Mouse (Mus musculus): ENCODE data around the gene Tpi1.

Tpi1 gene

DNA sequence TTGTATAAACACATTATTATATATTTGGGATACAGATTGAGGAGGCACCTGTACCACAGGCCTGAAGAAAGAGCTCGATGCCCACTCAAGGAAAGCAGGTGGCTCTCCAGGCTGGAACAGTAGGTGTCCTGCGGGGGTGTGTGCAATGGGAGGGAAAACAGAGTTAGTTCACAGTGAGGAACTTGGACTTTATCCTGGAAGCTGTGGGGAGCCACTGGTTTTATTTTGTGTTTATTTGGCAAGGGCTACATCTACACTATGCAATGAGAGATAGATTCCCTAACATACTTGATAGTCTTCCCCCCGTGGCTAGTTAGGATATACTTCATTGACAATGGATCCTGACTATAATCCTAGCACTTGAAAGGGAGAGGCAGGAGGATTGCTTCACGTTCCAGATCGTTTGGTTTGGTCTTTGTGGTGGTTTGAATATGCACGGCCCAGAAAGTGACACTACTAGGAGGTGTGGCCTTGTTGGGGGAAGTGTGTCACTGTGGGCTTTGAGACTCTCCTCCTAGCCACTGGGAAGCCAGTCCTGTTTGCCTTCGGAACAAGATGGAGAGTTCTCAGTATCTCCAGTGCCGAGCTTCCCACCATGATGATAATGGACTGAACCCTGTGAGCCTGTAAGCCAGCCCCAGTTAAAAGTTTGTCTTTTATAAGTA, 27.2 kb downstream of the Tpi1 start:
- CTCF ChIA-PET = interaction anchor here in 1 of 4 experiments (0.7 to 1.1 kb wide), 3 partner anchors 19 to 63 kb away, joined by 3 to 8 read pairs (median 3); no protein-coding TSS in a partner anchor

DNA sequence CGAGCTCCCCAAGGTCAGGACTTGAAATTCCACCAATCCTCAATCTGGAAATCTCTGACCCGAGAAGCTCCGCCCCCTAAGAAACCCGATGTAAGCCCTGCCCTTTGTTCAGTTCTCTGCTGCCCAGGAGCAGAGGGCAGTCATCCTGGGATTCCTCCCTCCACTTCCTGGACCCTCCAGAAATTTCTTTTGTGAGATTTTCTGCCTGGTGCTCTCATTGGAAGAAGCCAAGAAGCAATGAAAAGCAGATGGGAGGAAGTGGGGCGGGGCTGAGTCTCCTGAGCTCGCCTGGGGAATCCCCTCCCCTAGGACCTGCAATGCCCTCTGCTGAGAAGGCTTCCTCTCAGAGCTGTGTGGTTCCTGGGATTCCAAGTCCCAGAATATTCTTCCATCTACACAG, 31.7 kb downstream of the Tpi1 start:
- CTCF ChIA-PET = interaction anchor here (0.6 to 2.6 kb wide), 31 partner anchors 8 to 540 kb away, joined by 3 to 15 read pairs (median 4); partner anchors contain the start of genes Atn1 (in 1 of the 4), C1rl (in 1 of the 4), Cdca3 (in 1 of the 4) and Eno2 (in 1 of the 4)
- POLR2A ChIA-PET = interaction anchor here (0.7 to 9.9 kb wide), 68 partner anchors 9 to 433 kb away, joined by 3 to 59 read pairs (median 5); partner anchors contain the start of genes Grcc10 (in 4 of the 4), Cdca3 (in 2 of the 4), Eno2 (in 2 of the 4) and Gm45234 (in 2 of the 4)

More for the DNA sequence above, 27.2 kb downstream of the Tpi1 start:
- POLR2A ChIA-PET = interaction anchor here in 2 of 4 experiments (0.6 to 9.9 kb wide), 7 partner anchors 16 to 46 kb away, joined by 3 to 59 read pairs (median 7); partner anchors contain the start of genes Grcc10 (in 1 of the 2) and Spsb2 (in 1 of the 2)

DNA sequence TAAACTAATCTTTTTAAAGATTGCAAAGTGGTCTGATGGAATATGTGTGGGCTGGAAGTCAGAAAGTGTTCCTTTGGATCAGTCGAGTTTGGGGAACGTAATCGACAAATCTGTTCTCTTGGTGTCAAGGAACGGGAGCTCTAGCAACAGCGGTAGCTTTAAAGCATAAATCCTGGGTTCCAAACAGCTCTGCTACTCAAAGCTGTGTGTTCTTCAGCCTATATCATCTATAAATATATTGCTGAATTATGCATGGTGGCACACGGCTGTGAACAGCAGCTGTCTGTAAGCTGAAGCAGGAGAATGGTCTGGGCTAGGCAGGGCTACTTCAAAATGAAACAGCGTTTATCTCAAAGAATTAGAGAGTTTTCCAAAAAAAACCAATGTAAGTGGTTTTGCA, 33.2 kb downstream of the Tpi1 start:
- ChIA-PET POLR2A (interaction anchor here (0.6 to 9.9 kb wide), 10 partner anchors 9 to 150 kb away, joined by 3 to 59 read pairs (median 6); partner anchors contain the start of genes Grcc10 (in 2 of the 4), Atn1 (in 1 of the 4), Gm45234 (in 1 of the 4) and Mlf2 (in 1 of the 4)), CTCF (interaction anchor here in 1 of 4 experiments (1.1 to 2.6 kb wide), 3 partner anchors 25 to 491 kb away, joined by 3 to 15 read pairs (median 3); partner anchors contain the start of gene P3h3)

DNA sequence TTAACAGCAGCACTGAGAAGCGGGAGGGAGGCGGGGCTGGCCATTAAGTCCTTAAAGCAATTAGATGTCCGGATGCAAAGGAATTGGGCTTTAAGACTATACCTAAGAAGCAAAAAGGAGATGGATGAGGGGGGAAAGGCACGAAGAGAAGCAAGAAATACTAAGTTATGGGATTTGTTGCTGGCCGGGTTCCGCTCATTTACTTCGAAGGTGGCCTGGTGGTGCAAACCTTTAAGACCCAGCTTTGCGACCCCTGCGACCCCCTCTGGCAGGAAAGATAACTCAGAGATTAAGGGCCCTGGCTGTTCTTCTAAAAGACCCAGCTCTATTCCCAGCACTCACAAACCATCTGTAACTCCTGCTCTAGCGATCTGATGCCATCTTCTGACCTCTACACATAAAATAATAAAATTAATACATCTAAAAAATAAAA, 34.1 kb downstream of the Tpi1 start:
- CTCF ChIA-PET = interaction anchor here in 1 of 4 experiments (1.1 kb wide), 1 partner anchor 17 kb away, joined by 3 read pairs; no protein-coding TSS in a partner anchor
- POLR2A ChIA-PET = interaction anchor here in 2 of 4 experiments (0.6 to 9.9 kb wide), 15 partner anchors 10 to 309 kb away, joined by 3 to 59 read pairs (median 4); partner anchors contain the start of genes Grcc10 (in 2 of the 2), Atn1 (in 1 of the 2), Cdca3 (in 1 of the 2) and Eno2 (in 1 of the 2)

DNA sequence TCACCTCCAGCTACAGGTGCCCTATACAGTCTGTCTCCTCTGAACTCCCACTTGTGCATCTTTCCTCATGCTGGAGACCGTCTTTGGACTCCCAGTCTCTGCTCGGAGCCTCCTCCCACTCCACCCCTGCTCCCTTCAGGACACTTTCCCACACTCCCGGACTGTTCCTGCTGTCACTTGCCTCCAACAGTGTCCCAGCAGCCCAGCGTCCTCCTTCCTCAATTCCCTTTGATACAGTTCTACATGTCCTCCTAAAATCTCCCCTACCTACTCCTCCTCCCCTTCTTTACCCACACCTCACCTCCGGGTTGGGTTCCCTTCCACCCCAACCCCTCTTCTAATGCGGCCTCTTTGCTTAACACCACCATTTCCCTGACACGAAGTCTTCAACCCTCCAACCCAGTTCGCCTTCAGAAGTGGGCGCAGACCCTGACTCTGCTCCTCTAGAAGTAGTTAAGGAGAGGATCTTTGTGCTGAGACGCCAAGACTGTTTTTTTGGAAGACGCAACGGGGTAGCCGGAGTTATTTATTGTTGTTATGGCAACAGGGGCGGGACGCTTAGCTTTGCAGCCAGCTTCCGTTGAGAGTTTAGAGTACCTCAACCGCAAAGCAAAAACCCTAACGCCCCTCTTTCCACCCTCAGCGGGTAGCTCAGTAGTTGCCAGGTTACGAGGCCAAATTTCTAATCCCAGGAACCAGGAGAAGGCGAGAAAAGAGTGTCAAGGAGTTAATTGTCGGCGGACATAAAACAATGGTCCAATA, 34.7 kb downstream of the Tpi1 start, which contains the start of gene Lrrc23:
TSS of gene Lrrc23 (minus strand) at position 506 of the 762 bp plus-strand sequence.
- POLR2A ChIA-PET = interaction anchor here (0.6 to 9.9 kb wide), 22 partner anchors 10 to 151 kb away, joined by 3 to 59 read pairs (median 4); partner anchors contain the start of genes Grcc10 (in 3 of the 4), Eno2 (in 2 of the 4), Atn1 (in 1 of the 4) and Cdca3 (in 1 of the 4)
- CTCF ChIA-PET = interaction anchor here in 2 of 4 experiments (0.9 to 1.1 kb wide), 2 partner anchors 16 to 66 kb away, joined by 3 read pairs; no protein-coding TSS in a partner anchor

DNA sequence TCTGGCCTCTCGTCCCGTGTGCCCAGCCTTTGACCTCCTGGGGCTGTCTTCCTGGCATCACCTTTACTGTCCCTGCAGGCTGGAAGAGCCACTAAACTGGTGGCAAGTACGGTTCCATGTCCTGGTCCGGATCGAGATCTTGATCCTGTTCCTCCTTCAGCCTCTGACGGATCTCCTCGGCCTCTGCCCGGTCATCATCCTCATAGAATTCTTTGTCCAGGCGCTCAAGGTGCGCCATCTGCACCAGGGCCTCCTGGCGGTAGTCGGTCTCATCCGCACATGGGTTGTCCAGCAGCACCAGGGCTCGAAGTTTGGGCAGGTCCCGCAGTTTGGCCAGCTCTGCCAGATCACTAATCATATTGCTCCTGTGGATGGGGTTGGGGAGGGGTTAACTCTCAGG, 43.6 kb downstream of the Tpi1 start:
- POLR2A ChIA-PET = interaction anchor here in 3 of 4 experiments (0.9 to 22.3 kb wide), 20 partner anchors 12 to 160 kb away, joined by 3 to 449 read pairs (median 6); partner anchors contain the start of genes Atn1 (in 2 of the 3), Cdca3 (in 2 of the 3), Gm45234 (in 2 of the 3) and Grcc10 (in 2 of the 3)
- CTCF ChIA-PET = interaction anchor here (0.6 to 2.1 kb wide), 6 partner anchors 11 to 171 kb away, joined by 3 to 14 read pairs (median 4); no protein-coding TSS in a partner anchor

DNA sequence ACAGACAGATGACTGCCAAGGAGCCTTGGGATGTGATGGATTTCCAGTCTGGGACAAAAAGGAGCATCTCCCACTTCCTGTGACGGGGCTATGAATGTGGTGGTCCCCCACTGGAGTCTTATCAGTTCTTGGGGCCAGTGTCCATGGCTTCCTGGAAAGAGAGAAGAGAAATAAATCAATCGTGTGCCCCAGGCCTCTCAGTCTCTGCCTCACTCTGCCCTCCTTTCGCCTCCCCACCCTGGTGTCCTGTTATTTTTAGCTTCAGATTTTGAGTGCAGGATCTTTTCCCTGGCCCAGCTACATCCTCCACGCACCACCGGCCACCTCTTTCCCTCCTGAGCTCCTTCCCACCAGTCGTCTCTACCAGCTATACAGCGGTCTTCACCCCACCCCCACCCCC, 44.1 kb downstream of the Tpi1 start:
- ChIA-PET CTCF (interaction anchor here in 3 of 4 experiments (0.6 to 2.1 kb wide), 5 partner anchors 11 to 25 kb away, joined by 3 to 14 read pairs (median 4); no protein-coding TSS in a partner anchor), POLR2A (interaction anchor here in 3 of 4 experiments (0.7 to 22.3 kb wide), 30 partner anchors 8 to 344 kb away, joined by 3 to 449 read pairs (median 5); partner anchors contain the start of genes Grcc10 (in 3 of the 3), Atn1 (in 2 of the 3), Cdca3 (in 2 of the 3) and Gm45234 (in 2 of the 3))

DNA sequence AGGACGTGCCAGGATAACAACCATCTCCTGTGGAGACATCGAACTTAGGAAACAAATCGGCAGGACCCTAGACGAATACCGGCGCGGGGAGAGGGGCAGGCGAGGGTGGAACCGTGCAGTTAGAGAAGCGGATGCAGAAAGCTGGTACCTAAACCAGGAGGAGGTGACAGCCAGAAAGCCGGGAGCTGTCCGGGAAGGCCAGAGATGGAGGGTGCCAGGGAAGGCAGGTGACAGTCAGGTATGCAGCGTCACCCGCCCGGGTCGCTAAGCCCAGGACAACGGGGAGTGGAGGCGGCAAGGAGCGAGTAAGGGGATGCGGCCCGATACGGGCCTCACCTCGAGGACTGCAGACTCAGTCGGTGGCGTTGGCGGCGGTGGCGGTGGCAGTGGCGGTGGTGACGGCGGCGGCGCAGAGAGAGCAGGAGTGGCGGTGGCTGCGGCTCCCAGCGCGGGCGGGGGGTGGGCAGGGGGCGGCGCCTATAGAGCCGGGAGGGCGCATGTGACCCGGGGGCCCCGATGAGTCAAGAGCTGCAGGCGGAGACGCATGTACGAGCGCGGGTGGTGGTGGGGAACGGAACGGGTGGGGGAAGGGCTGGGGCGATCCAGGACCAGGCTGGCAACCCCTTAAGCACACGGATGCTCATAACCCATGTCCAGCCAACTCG, 44.9 kb downstream of the Tpi1 start, which contains the start of gene Eno2:
TSS of gene Eno2 (minus strand) at position 573 of the 665 bp plus-strand sequence.
- CTCF ChIA-PET = interaction anchor here in 3 of 4 experiments (0.5 to 2.1 kb wide), 8 partner anchors 10 to 162 kb away, joined by 3 to 14 read pairs (median 4); partner anchors contain the start of genes Atn1 (in 1 of the 3) and Mlf2 (in 1 of the 3)
- POLR2A ChIA-PET = interaction anchor here (0.6 to 22.3 kb wide), 30 partner anchors 8 to 396 kb away, joined by 3 to 449 read pairs (median 5); partner anchors contain the start of genes Grcc10 (in 4 of the 4), Atn1 (in 2 of the 4), Cdca3 (in 2 of the 4) and Gm45234 (in 2 of the 4)

DNA sequence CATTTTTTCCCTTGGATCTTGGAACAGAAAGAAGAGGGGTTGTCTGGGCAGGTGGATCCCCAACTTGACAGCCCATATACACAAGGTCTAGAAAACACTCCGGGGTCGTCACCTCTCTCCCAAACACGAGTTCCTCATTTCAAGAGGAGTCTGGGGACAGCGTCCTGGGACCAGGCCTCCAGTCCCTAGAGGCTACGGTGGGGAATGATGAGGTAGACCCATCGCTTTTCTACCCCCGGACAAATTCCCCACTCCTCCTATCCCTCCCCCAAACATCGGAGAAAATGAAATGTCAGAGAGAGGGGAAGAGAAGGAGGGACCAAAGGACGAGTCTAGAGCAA, 45.4 kb downstream of the Tpi1 start:
- CTCF ChIA-PET = interaction anchor here in 2 of 4 experiments (1.2 to 2.1 kb wide), 4 partner anchors 10 to 91 kb away, joined by 3 to 14 read pairs (median 7); no protein-coding TSS in a partner anchor
- POLR2A ChIA-PET = interaction anchor here (0.8 to 22.3 kb wide), 21 partner anchors 10 to 397 kb away, joined by 3 to 449 read pairs (median 7); partner anchors contain the start of genes Grcc10 (in 4 of the 4), Atn1 (in 2 of the 4), Gm45234 (in 2 of the 4) and Cdca3 (in 1 of the 4)

DNA sequence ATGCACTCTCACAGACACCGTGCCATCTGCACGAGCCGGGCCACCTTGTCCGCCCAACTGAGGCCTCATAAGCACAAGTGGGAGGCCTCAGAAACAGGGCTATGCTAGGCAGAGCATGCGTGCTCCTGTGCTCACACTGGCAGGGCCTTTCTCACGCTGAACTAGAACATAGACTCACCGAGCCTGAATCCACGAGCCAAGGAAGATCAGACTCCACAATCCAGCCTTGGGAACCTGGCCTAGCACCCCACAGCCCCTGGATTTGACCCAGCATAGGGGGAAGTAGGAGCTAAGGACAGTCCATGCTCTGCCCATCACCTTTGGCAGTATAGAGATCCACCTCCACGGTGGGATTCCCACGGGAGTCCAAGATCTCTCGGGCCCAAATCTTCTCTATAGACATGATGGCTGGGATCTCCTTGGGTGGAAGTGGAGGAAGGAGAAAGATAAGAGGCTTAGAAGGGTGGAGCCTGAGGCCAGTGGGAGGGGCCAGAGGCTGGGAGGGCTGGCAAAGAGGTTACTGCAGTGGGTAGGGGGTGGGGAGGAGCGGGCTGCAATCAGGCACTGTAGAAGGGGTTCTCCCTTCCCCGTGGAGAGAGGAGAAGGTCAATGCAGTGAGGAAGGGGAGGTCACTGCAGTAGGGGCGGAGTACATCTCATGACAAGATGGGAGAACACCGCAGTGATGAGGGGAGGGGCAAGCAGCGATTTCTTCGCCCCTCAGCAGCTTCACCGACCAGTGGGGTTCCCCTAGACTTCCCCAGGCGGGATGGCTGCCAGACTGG, 46.0 kb downstream of the Tpi1 start:
- ChIA-PET POLR2A (interaction anchor here (0.5 to 22.3 kb wide), 17 partner anchors 9 to 397 kb away, joined by 3 to 449 read pairs (median 11); partner anchors contain the start of genes Grcc10 (in 4 of the 4), Atn1 (in 2 of the 4), Gm45234 (in 2 of the 4) and Cdca3 (in 1 of the 4)), CTCF (interaction anchor here in 1 of 4 experiments (1.2 to 1.6 kb wide), 2 partner anchors 14 to 91 kb away, joined by 3 to 10 read pairs; no protein-coding TSS in a partner anchor)

DNA sequence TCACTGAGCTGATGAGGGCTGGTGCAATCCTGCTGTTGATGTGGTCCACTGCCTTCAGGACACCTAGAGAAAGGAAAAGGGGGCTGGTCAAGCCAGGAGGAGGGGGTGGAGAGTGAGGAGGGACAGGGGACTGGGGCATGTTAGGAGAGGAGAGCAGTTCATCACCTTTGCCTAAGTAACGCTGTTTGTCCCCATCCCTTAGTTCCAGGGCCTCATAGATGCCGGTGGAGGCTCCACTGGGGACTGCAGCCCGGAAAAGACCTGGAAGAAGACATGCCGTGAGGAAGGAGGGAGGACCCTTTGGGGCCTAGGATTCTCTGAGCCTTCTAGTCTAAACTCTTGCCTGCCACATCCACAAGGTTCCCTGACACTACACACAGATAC, 46.6 kb downstream of the Tpi1 start:
- POLR2A ChIA-PET = interaction anchor here (0.5 to 22.3 kb wide), 14 partner anchors 9 to 137 kb away, joined by 3 to 449 read pairs (median 10); partner anchors contain the start of genes Grcc10 (in 4 of the 4), Atn1 (in 1 of the 4), Cdca3 (in 1 of the 4) and Gm45234 (in 1 of the 4)
- CTCF ChIA-PET = interaction anchor here in 1 of 4 experiments (0.5 kb wide), 1 partner anchor 105 kb away, joined by 3 read pairs; no protein-coding TSS in a partner anchor

DNA sequence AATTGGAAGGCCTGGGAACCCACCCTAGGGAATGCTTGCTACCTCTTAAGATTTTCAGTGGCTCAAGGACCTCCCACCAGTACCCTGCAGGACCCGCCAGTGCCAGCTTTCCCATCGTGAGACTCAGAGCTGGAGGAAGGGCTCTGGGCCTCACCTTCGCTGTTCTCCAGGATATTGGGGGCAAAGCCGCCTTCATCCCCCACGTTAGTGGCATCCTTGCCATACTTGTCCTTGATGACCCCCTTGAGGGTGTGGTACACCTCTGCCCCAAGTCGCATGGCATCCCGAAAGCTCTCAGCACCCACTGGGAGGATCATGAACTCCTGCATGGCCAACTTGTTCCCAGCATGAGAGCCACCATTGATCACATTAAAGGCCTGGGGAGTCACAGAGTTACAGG, 48.1 kb downstream of the Tpi1 start:
- CTCF ChIA-PET = no interaction called here
- POLR2A ChIA-PET = interaction anchor here in 2 of 4 experiments (1.1 to 22.3 kb wide), 8 partner anchors 11 to 398 kb away, joined by 3 to 449 read pairs (median 6); partner anchors contain the start of genes Grcc10 (in 2 of the 2), Cdca3 (in 1 of the 2), Gm45234 (in 1 of the 2) and Ptpn6 (in 1 of the 2)
